Mouse (Mus musculus) heart, postnatal 0 days (tissue): Measurements from ENCODE around the gene Taf13.
A peak's percentile ranks its signal among the peaks of the same experiment; 100 is the strongest.

ENCODE experiments used
- CTCF ChIP-seq: IDR thresholded peaks from 2 replicates; pipeline ENCODE4 v1.5.1; 2016; ENCODE audit warnings: antibody characterized with exemption, control low read depth, low read depth
- EP300 ChIP-seq: IDR thresholded peaks from 2 replicates; pipeline ENCODE4 v1.6.1; 2016; ENCODE audit warnings: antibody characterized with exemption, low read depth

DNA sequence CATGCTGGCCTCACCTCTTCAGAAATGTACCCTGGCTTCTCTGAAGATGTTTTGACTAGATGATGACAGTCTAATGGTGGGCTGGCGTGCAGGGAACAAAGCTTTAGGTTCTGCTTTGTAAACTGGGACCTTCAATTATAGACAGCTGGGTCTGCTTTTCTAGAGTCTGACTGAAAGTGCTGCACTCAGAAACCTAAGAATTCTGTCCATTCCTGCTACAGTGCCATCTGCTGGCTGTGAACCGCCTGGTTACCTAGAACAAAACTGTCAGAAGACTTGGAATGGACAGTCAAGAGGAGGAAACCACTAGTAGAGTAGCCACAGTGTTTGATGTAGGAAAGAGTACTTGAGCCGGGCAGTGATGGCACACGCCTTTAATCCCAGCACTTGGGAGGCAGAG is 8.2 kb upstream of the Taf13 start:
- TF ChIP-seq CTCF: peak; percentile 87
- no peak for TF ChIP-seq EP300
